Mouse (Mus musculus) T-helper 17 cell (primary cell): ENCODE results near the gene Stx5a.

Experiments used
- in situ Hi-C, 2 experiments: fragments of 300-600 bp; cut with MboI, MseI; formaldehyde crosslinking; loops; 1 replicate in 1 of 2; 2 replicates in 1 of 2; pipeline ENCODE4 v1.15.1; 2025; ENCODE audit warnings: high pct_unique_total_duplicates in 2 of 2

Stx5a gene

GRCm38 (mm10) chr19:8735389-8736159 is 5.6 kb upstream of the Stx5a start, which contains the start of gene Wdr74:
Gene Wdr74 (plus strand): TSS chr19:8735827.
- in situ Hi-C loops, result no loop called here

DNA sequence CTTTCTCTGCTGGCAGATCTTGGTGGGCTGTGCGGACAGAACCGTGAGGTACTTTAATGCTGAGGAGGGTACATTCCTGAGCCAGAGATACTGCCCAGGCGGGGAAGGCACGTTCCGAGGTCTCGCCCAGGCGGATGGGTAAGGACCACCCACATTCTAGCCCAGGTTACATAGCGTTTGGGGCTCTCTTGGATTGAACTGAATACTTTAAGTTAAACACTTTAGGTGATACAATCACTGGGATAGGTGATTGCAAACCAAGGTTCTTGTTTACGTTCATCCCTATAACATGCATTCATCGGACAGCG is 5.1 kb upstream of the Stx5a start:
- in situ Hi-C loops, result no loop called here

DNA sequence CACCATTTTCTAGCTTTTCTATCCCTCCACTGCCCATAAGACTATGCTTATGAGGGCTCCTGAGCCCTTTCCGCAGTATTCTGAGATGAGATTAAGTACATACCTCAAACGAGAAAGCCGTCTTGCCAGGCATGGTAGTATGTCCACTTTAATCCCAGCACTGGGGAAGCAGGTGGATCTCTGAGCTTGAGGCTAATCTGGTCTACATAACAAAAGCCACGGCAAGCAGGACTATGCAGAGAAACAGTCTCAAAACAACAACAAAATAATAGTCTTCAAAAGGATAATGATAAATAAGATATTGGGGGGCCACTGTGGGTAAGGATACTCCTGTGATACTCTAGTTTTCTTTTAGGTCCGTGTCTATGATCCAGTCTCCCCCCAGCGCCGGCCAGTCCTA is 2.3 kb upstream of the Stx5a start:
- in situ Hi-C loops, result no loop called here

DNA sequence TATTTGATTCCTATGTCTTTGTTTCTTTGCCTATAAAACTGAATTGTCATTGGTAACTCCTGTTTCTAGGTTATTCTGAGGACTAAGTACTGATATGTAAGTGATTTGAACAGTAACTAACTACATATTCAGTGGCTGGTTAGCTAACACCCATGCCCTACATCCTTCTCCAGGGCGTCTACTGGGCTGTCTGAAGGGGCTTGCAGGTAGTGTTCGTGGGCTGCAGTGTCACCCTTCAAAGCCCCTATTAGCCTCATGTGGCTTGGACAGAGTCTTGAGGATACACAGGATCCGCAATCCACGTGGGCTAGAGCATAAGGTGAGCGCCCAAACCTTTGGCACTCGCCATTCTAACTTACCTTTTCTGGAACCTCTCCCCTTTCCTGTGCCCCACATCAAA is 1.6 kb upstream of the Stx5a start:
- in situ Hi-C loops, result no loop called here

DNA sequence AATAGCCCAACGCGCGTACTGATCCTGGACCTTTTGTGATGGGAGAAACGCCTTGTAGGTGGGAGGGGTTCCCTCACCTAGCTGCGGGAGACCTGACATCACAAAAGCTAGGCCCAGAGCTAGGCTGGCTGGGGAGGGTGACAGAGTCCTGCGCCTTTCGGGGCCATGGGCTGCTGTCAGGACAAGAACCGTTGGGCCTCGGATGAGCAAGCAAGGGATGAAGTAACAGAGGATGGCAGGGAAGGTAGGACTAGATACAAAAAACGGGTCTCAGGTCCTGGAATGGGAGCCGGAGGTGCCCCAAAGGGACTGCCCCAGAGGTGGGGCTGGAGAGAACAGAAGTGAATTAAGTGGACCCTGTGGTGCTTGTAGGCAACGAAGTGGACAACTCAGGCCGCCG is 610 bp upstream of the Stx5a start, which contains the start of gene 1700092M07Rik:
1700092M07Rik (plus strand) TSS at position 116 of the 400 bp plus-strand sequence.
- in situ Hi-C loops, result no loop called here

- in situ Hi-C loops, result no loop called here
Measured at GRCm38 (mm10) chr19:8742176-8742575, 963 bp downstream of the Stx5a start.

GRCm38 (mm10) chr19:8745382-8745781 is 4.2 kb downstream of the Stx5a start:
- in situ Hi-C loops, result loop anchor here in 1 of 2 experiments (5.0 kb wide), 1 partner anchor 67 kb away; no protein-coding TSS in a partner anchor

DNA sequence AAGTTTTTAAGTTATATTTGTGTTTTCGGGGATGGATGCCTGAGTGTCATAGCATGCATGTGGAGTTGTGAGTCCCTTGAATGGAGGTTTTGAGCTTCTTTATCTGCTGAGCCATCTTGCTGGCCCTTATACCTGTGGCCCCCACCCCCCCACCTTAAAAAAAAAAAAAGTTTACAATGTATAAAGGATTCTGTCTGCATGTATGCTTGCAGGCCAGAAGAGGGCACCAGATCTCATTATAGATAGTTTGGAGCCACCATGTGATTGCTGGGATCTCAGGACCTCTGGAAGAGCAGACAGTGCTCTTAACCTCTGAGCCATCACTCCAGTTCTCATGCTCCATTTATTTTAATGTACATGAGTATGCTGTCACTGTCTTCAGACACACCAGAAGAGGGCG is 6.2 kb downstream of the Stx5a start:
- in situ Hi-C loops, result loop anchor here in 1 of 2 experiments (5.0 kb wide), 1 partner anchor 65 kb away; no protein-coding TSS in a partner anchor

DNA sequence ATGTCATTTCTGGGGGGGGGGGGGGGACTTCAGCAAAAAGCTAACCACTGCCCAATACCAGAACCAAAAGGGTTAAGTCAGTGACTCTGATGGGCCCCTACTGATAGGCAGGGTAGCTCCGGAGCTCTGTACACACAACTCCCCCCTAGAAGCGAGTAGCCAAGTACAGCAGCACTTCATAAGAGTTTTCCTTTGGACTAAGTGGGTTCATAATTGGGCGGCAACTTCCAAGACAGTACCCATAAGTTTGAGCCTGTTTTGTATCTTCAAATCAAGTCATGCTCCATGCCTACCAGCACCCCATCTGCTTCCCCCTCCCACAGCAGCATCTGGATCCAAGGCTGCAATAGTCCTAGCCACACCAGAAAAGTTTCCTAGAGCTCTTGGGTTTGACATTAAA is 14.4 kb downstream of the Stx5a start:
- in situ Hi-C loops, result no loop called here

DNA sequence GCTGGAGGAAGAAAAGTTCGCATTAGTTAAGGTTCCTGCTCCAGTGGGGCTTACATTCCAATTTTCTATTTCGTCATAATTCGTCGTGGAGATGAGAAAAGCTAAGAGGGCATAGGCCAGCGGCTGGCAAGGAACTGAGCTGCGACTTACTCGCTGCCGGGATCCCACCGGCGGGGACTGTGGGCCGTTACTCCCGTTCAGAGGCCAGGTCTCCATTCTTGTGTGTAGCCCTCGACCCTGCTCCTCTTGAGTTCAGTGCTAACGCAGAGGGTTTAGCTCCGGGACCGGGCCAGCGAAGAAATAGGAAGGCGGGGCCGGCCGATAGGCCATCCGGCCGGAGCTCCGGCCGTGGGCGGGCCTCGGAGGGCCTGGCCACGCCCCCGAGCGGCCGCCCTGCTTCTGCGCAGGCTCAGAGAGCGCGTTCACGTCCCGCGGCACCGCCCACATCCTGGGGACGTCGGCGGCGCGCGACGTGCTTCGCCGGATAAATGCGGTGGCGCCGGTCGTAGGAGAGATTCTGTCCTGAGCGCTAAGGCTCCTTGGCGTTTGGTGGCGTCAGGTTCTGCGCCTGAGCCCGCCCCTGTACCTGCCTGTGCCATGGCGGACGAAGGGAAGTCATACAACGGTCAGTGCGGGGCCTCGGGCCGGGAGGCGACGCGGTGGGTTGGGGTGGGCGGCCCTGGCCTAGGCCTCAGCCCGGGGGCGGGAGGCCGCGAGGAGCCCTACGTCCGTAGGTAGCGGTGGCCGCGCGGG is 15.6 kb downstream of the Stx5a start, which contains the start of gene Nxf1:
Nxf1 (plus strand) TSS at position 439 of the 753 bp plus-strand sequence.
- in situ Hi-C loops, result no loop called here

GRCm38 (mm10) chr19:8757471-8757998 is 16.3 kb downstream of the Stx5a start:
- in situ Hi-C loops, result no loop called here

DNA sequence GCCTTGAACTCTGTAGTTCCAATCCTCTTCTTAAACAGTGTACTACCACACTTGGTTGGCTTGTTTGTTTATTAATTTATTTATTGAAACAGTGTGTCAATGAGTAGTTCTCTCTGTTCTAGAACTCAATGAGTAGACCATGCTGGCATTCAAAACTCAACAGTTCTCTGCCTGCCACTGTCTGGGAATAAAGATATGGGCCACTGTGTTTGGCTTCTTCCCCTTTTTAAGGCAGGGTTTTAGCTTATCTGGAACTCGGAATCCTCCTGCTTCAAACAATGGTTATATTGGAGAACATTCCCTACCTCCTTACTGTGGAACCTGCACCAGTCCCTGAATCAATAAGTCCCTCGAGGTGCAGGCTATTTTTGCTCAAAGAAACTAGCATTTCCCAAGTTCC is 17.7 kb downstream of the Stx5a start:
- in situ Hi-C loops, result no loop called here

- in situ Hi-C loops, result no loop called here
Measured at GRCm38 (mm10) chr19:8760757-8761156, 19.5 kb downstream of the Stx5a start.

GRCm38 (mm10) chr19:8763276-8763675 is 22.1 kb downstream of the Stx5a start:
- in situ Hi-C loops, result no loop called here

- in situ Hi-C loops, result no loop called here
Measured at GRCm38 (mm10) chr19:8765562-8765961, 24.3 kb downstream of the Stx5a start.

GRCm38 (mm10) chr19:8770567-8771270 is 29.5 kb downstream of the Stx5a start, which contains the start of gene Tmem223:
Gene Tmem223 (plus strand): TSS chr19:8770996.
- in situ Hi-C loops, result no loop called here

DNA sequence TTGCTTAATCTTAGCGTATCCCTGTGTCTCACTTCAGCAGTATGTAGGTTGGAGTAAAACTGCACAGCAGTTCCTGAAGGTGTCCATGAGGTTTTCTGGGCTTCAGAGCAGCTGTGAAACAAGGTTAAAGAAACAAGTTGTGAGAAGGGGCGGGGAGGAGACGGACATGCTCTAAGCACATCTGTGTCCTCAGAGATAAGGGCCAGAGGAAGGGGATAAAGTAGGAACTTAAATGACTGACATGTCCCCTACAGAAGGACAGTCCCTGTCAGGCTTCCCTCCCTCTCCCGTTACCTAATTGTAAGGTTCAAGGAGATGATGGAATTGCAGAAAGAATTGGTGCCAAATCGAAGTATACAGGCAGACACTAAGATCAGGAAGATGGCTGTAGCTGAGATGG is 31.8 kb downstream of the Stx5a start:
- in situ Hi-C loops, result no loop called here

DNA sequence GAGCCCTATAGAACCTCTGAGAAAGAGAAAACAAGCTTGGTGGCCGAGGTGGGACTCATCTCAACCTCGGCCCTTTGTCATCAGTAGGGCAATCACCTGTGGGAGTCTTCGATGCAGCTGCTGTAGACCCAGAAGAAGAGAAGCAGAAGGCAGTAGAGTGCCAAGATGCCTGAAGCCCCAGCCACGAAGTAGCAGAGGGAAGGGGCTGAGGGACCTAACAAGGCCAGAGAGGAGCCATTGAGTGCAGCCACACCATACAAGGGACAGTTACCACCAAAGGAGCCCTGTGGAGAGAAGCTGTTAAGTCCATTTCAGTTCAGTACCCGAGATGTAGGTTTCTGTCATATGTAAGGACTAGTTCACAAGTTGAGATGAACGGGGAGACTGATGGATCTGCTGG is 32.2 kb downstream of the Stx5a start:
- in situ Hi-C loops, result no loop called here

DNA sequence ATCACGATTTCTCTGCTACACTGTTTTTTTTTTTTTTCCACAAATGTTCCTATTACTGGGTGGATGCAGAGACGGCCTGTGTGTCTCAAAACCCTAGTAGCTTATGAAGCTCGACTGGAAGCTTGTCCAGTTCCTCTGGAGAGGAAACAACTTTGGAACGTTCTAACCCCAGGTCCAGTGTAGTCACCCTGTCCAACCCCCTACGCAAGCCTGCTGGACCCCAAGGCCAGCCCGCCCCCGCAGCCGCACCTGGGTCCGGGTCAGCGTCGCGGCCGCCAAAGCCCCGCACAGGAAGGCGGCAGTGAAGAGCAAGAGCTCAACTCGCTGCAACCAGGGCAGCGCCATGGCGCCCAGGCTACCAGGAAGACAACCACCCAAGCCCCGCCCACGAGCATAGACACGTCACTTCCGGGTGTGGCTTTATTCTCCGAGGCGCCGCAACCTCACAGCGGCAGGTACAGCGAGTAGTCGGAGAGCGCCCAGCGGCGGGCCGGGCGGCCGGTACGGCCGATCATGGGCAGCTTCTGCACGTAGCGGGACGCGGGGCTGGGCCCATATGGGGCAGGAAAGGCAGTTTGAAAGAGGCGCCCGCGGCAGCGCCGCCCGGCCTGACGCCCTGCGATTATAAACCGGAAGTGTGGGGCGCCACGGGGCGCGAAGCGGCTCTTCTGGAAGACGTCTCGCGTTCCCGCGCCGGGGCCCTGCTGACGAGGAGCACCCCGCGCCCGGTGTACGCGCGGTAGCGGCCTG is 33.0 kb downstream of the Stx5a start, which contains the start of gene Tmem179b:
Tmem179b (minus strand) TSS at position 382 of the 750 bp plus-strand sequence.
- in situ Hi-C loops, result no loop called here

GRCm38 (mm10) chr19:8774951-8775421 is 33.8 kb downstream of the Stx5a start:
- in situ Hi-C loops, result no loop called here
